Mouse (Mus musculus): ENCODE measurements at regions not wholly inside any gene's neighbourhood (a gene's known extent, or its start where the extent isn't known, plus 50 kb on each side); places are given as distances from the start of the nearest gene placed in this dataset.

DNA sequence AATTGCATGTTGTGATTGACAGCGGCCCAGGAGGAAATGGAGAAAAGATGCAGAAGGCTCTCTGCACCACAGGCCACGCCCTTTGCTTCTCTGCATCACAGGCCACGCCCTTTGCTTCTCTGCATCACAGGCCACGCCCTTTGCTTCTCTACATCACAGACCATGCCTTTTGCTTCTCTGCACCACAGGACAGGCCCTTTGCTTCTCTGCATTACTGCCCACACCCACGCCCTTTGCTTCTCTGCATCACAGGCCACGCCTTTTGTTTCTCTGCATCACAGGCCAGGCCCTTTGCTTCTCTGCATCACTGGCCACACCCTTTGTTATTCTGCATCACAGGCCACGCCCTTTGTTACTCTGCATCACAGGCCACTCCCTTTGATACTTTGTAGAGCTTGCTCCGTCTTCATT, 82.7 kb downstream of the Dyrk2 start:
- Histone ChIP-seq H3K9me3 (no peaks in the 10 kb centered on the region), H3K9ac (replicated peaks) (no peak overlapping the region), H3K4me1 (no peaks in the 10 kb centered on the region), H3K27ac (replicated peaks) (no peak overlapping the region), H3K36me3 (no peaks in the 10 kb centered on the region), H3K4me3 (no peak overlapping the region), H3K4me2 (replicated peaks) (no peak overlapping the region), H3K27me3 (no peaks in the 10 kb centered on the region)
- no peak for ATAC-seq (ENCODE audit: low FRiP score, low read depth)
- WGBS: 88% methylated on average over 8 of the region's 8 CpGs

DNA sequence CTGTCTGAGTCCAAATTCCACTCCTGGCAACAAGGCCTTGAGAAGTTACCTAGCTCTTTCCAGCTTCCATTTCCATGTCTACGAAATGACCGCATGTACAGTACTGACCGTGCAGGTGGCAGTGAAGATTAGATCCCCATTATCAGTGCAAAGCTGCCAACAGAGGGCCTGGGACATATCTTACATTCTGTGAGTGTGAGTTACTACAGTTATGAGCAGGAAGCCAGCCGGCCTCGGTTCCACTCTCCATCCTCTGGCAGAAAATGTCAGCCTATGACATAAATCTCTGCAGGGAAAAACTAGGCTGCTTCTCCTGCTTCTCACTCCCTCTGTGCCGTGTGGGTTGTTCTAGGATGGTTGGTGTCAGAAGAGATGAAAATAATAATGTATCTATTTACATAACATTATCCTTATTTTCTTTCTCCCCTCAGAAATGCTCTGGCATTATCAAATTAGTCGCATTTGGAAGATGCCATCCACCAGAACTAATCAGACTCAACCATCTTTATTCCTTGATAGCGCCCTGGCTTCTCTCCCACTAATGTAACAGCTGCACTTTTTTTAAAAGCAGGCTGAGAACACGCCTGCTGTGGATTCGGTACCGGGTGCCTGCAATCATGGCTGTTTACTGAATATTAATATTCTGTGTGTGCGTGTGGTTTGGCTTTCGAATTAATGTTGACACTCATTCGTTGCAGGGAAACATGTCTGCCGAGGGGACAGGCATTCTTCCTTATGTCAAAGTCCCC, 77.5 kb downstream of the Dyrk2 start:
- Histone ChIP-seq H3K27ac (replicated peaks) (no peak overlapping the region), H3K27me3 (no peaks in the 10 kb centered on the region), H3K4me3 (no peak overlapping the region), H3K9me3 (no peaks in the 10 kb centered on the region), H3K4me1 (peaks cover 4% of the 10 kb centered on the region; the same call in 1 of the 2 replicates), H3K36me3 (no peaks in the 10 kb centered on the region), H3K4me2 (replicated peaks) (no peak overlapping the region), H3K9ac (replicated peaks) (no peak overlapping the region)
- ATAC-seq (ENCODE audit: low FRiP score, low read depth): no peak
- 83% methylated on average over 15 of the region's 15 CpGs for WGBS

DNA sequence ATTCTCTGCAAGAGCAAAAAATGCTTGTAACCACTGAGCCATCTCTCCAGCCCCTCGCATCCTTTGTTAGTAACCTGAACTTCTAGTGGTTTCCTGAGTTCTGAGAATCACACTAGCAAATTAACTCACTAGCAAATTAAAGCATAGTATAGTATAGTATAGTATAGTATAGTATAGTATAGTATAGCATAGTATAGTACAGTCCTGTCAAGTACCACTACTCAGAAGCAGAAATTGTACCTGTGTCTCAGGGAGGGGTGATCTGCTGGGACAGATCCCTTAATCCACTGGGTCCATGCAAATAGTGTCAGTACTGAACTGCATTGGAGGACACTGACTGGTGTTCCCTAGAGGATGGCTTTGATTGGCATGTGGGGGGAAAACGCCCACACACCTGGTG, 76.2 kb downstream of the Dyrk2 start:
- Histone ChIP-seq H3K4me1 (peaks cover 4% of the 10 kb centered on the region; the same call in 1 of the 2 replicates), H3K9me3 (no peaks in the 10 kb centered on the region), H3K27ac (replicated peaks) (no peak overlapping the region), H3K27me3 (no peaks in the 10 kb centered on the region), H3K4me2 (replicated peaks) (no peak overlapping the region), H3K4me3 (no peak overlapping the region), H3K9ac (replicated peaks) (no peak overlapping the region), H3K36me3 (no peaks in the 10 kb centered on the region)
- no peak for ATAC-seq (ENCODE audit: low FRiP score, low read depth)
- WGBS: 87% methylated on average over 2 of the region's 2 CpGs

DNA sequence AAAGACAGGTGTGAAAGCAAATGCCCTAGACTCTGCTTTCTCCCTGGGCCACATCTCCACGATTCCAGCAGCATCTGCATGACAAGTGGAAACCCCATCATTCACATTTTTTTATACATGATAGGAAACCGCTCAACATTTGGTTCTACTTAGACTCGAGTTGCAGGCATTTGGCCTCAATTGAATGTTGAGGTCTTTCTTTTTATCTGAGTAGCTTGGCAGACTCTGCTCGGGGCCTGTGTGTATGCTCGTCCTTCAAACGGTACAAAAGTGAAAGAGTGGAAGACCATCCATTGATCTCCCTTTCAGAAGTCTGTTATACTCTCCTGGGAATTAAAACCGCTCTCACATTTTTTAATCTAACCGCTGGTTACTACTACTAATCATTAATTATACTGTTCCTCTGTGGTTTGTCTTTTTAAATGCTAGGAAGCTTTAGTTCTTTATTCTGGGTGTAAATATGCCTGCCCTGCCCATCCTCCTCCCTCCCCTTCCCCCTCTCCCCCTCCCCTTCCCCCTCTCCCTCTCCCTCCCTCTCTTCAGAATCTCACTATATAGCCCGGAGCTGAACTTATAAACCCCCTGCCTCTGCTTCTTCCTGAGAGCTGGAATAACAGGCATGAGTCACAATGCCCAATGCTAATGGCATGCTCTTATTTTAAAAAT, 75.5 kb downstream of the Dyrk2 start:
- H3K4me1 ChIP-seq: peaks cover 4% of the 10 kb centered on the region; the same call in 1 of the 2 replicates
- H3K4me2 ChIP-seq (replicated peaks): no peak overlapping the region
- 57% methylated on average over 9 of the region's 9 CpGs for WGBS
- no peak overlapping the region for H3K9ac ChIP-seq (replicated peaks)
- no peak for ATAC-seq (ENCODE audit: low FRiP score, low read depth)
- no peaks in the 10 kb centered on the region for H3K9me3 ChIP-seq
- H3K27me3 ChIP-seq: no peaks in the 10 kb centered on the region
- no peak overlapping the region for H3K27ac ChIP-seq (replicated peaks)
- no peaks in the 10 kb centered on the region for H3K36me3 ChIP-seq
- H3K4me3 ChIP-seq: no peak overlapping the region

DNA sequence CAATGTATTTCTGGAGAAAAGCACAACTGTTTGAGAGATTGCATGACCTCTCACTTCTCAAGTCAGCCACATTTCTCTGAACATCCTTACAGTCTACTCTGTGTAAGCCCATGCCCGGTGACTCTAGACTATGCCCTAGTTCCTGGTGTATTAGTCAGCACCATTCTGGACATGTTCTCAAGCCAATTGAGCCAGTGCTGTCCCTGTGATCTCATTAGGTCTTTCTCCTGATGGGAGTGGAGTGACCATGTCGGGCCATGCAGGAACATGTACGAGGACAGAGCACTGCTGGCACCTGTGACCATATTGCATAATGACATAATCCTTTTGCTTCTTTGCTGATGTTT, 75.0 kb downstream of the Dyrk2 start:
- Histone ChIP-seq H3K9me3 (no peaks in the 10 kb centered on the region), H3K4me1 (peaks cover 4% of the 10 kb centered on the region; the same call in 1 of the 2 replicates), H3K9ac (replicated peaks) (no peak overlapping the region), H3K36me3 (no peaks in the 10 kb centered on the region), H3K27ac (replicated peaks) (no peak overlapping the region), H3K4me3 (no peak overlapping the region), H3K4me2 (replicated peaks) (no peak overlapping the region), H3K27me3 (no peaks in the 10 kb centered on the region)
- ATAC-seq (ENCODE audit: low FRiP score, low read depth): no peak
- WGBS: 90% methylated on average over 3 of the region's 3 CpGs

DNA sequence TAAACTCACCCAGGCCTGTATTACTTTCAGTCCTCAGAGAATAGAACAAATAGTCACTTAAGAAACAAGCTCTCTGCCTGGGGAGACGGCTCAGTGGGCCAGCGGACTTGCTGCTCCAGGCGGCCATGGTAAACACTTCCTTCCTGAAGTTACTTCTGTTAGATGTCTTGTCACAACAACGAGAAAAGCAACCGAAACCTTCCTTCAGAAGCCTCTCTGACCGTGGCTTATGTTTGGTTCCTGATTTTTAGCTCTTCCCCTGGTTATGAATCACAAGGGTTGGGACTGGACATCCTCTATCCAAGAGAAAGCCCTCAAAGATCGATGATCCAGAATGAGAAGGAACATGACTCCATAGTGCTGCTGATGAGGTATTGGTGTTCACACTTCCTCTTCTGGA, 73.5 kb downstream of the Dyrk2 start:
- Histone ChIP-seq H3K9me3 (no peaks in the 10 kb centered on the region), H3K36me3 (no peaks in the 10 kb centered on the region)
- WGBS: 85% methylated on average over 7 of the region's 7 CpGs

DNA sequence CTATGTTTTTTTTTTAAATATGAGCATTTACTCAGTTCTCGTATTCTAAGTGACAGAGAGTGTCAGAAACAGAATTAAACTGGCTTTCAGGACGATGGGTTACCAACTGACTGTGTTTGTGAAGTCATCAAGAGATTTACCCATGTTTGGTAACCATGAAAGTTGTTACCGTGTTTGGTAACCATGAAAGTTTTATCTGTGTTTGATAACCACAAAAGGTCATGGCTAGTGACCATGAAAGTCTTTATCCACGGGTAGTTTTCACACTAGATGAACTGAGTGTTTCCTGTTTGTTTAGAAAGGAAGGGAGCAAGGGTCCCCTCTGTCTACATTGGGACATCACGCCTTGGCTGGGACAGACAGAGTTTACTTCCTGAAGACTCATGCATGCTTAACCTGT, 72.8 kb downstream of the Dyrk2 start:
- no peaks in the 10 kb centered on the region for H3K36me3 ChIP-seq
- no peak overlapping the region for H3K9ac ChIP-seq (replicated peaks)
- no peak overlapping the region for H3K4me2 ChIP-seq (replicated peaks)
- H3K27ac ChIP-seq (replicated peaks): no peak overlapping the region
- no peaks in the 10 kb centered on the region for H3K9me3 ChIP-seq
- ATAC-seq (ENCODE audit: low FRiP score, low read depth): no peak
- no peak overlapping the region for H3K4me3 ChIP-seq
- H3K27me3 ChIP-seq: no peaks in the 10 kb centered on the region
- peaks cover 4% of the 10 kb centered on the region; the same call in 1 of the 2 replicates for H3K4me1 ChIP-seq
- 82% methylated on average over 5 of the region's 5 CpGs for WGBS

More for the DNA sequence above, 73.5 kb downstream of the Dyrk2 start:
- H3K27me3 ChIP-seq: no peaks in the 10 kb centered on the region
- no peak overlapping the region for H3K9ac ChIP-seq (replicated peaks)
- peaks cover 4% of the 10 kb centered on the region; the same call in 1 of the 2 replicates for H3K4me1 ChIP-seq
- no peak overlapping the region for H3K27ac ChIP-seq (replicated peaks)
- H3K4me3 ChIP-seq: no peak overlapping the region
- no peak overlapping the region for H3K4me2 ChIP-seq (replicated peaks)
- no peak for ATAC-seq (ENCODE audit: low FRiP score, low read depth)

DNA sequence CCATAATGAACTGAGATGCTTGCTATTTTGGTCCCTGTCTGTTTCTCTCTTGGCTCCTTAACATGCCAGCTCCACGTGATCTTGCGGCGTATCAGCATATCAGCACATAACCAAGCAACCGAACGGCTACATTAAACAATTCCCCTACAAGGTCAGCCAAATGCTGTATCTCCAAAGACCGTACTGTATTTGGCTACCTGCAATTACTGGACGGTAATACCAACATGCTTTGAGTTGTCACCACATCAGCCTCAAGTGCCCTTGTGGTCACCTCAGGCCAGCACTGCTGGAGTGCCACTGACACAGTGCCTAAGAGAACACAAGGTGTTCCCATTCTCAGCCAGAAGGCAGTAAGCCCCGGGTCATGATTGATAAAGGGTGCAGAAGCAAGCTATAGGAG, 70.2 kb downstream of the Dyrk2 start:
- Histone ChIP-seq H3K4me2 (replicated peaks) (no peak overlapping the region), H3K36me3 (no peaks in the 10 kb centered on the region), H3K9ac (replicated peaks) (no peak overlapping the region), H3K27ac (replicated peaks) (no peak overlapping the region), H3K4me1 (no peaks in the 10 kb centered on the region), H3K4me3 (no peak overlapping the region), H3K9me3 (no peaks in the 10 kb centered on the region), H3K27me3 (no peaks in the 10 kb centered on the region)
- ATAC-seq (ENCODE audit: low FRiP score, low read depth): no peak
- WGBS: 95% methylated on average over 8 of the region's 8 CpGs

DNA sequence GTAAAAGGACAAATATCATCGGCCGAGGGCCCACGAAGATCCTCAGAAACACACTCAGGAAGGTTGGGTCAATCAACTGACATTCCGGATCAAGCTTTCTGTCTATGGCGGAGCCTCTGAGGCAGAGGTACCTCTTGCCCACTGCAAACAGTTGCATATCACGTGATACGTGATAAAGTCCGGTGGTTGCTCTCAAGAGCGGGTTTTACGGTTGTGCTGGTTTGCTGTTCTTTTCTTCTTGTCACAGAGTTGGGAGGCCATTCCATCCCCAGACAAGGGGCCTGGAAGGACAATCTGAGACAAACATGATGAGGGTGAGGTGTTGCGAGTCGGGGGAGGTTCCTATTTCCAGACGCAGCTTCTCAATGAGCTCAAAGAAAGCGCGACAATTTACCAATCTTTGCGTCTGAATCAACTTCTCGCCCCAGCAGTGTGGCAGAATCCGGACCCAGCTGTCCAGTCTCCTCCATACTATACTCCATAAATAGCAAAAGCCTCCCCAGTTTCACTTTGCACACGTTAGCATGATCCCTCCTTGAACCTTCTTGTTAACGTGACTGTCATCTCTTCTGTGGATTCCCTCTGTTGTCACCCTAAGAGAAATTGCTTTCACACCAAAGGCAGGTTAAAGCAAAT, 66.0 kb downstream of the Dyrk2 start:
- Histone ChIP-seq H3K9ac (replicated peaks) (no peak overlapping the region), H3K4me1 (no peaks in the 10 kb centered on the region), H3K4me2 (replicated peaks) (no peak overlapping the region), H3K27ac (replicated peaks) (no peak overlapping the region), H3K36me3 (no peaks in the 10 kb centered on the region), H3K27me3 (no peaks in the 10 kb centered on the region), H3K9me3 (no peaks in the 10 kb centered on the region), H3K4me3 (no peak overlapping the region)
- WGBS: 91% methylated on average over 20 of the region's 20 CpGs
- no peak for ATAC-seq (ENCODE audit: low FRiP score, low read depth)

DNA sequence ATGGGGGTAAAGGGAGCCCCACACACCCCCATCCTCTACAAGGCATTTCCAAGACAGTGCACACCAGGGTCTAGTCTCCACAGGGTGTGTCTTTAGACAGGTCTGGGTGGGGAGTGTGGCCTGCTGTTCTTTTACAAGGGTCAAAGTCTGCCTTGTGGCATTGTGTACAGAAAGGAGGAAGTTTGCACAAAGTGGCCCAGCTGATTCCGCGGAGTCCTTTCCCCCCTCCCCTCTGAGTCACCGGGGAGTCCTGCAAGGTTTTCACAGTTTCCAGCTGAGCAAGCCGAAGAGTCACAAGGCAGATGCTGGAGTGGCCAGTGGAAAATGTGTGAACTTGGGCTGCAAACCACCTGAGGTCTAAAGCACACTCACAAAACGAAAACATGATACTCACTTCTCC, 65.4 kb downstream of the Dyrk2 start:
- Histone ChIP-seq H3K9ac (replicated peaks) (no peak overlapping the region), H3K36me3 (no peaks in the 10 kb centered on the region), H3K9me3 (no peaks in the 10 kb centered on the region), H3K27me3 (no peaks in the 10 kb centered on the region), H3K4me1 (no peaks in the 10 kb centered on the region), H3K27ac (replicated peaks) (no peak overlapping the region), H3K4me3 (no peak overlapping the region), H3K4me2 (replicated peaks) (no peak overlapping the region)
- ATAC-seq (ENCODE audit: low FRiP score, low read depth): no peak
- WGBS: 59% methylated on average over 5 of the region's 5 CpGs
